Mouse (Mus musculus) heart, embryonic 14.5 days (tissue): ENCODE results near the gene Pyy. TPM values are rescaled to one million over a fixed set of nuclear protein-coding genes. Genes with fewer than 3 reads are reported as not detected.

Experiments used
- ATAC-seq: fragments of 200-750 bp; cut with Nextera tagmentation; 2 replicates; pipeline ENCODE4 v1.8.0; 2017; ENCODE audit warnings: low read depth, moderate TSS enrichment; ENCODE audit not compliant: insufficient number of reproducible peaks, insufficient read depth, low FRiP score
- H3K27ac ChIP-seq, 2 experiments: fragments of 200-500 bp in 1 of 2; fragments of 300-500 bp in 1 of 2; sonication (generic) in 1 of 2; replicated peaks in 1 of 2; 2 replicates each; pipeline ENCODE4 v1.5.1; 2012 to 2014; ENCODE audit warnings: low read depth in 2 of 2, low read length in 2 of 2, control low read depth in 1 of 2, mild to moderate bottlenecking in 1 of 2, mixed read lengths in 1 of 2; ENCODE audit not compliant: control insufficient read depth in 1 of 2, insufficient read depth in 1 of 2
- H3K27me3 ChIP-seq: fragments of 300-500 bp; sonication (generic); 2 replicates; pipeline ENCODE4 v1.6.1; 2014; ENCODE audit warnings: mild to moderate bottlenecking, low read length, control low read depth; ENCODE audit not compliant: control insufficient read depth, insufficient read depth
- H3K36me3 ChIP-seq: fragments of 300-500 bp; sonication (generic); 2 replicates; pipeline ENCODE4 v1.6.1; 2014; ENCODE audit warnings: mild to moderate bottlenecking, control low read depth, low read length, mixed read lengths; ENCODE audit not compliant: control insufficient read depth, insufficient read depth
- H3K4me1 ChIP-seq, 2 experiments: fragments of 200-500 bp in 1 of 2; fragments of 300-500 bp in 1 of 2; sonication (generic) in 1 of 2; 2 replicates each; pipeline ENCODE4 v1.6.1; 2012 to 2014; ENCODE audit warnings: low read length in 2 of 2, control low read depth in 1 of 2, mixed read lengths in 1 of 2; ENCODE audit not compliant: control insufficient read depth in 2 of 2, insufficient read depth in 2 of 2
- H3K4me2 ChIP-seq: fragments of 300-500 bp; sonication (generic); 2 replicates; pipeline ENCODE4 v1.6.1; 2014; ENCODE audit warnings: mild to moderate bottlenecking, low read length
- H3K4me3 ChIP-seq, 2 experiments: fragments of 200-500 bp in 1 of 2; fragments of 300-500 bp in 1 of 2; sonication (generic) in 1 of 2; 2 replicates each; pipeline ENCODE4 v1.5.1; 2012 to 2014; ENCODE audit warnings: low read length in 2 of 2, mild to moderate bottlenecking in 2 of 2, control low read depth in 1 of 2, low read depth in 1 of 2, moderate library complexity in 1 of 2; ENCODE audit not compliant: control insufficient read depth in 1 of 2, insufficient read depth in 1 of 2
- H3K9ac ChIP-seq: fragments of 300-500 bp; sonication (generic); 2 replicates; pipeline ENCODE4 v1.6.1; 2014; ENCODE audit warnings: mild to moderate bottlenecking, low read length
- H3K9me3 ChIP-seq: fragments of 300-500 bp; sonication (generic); 2 replicates; pipeline ENCODE4 v1.6.1; 2016; ENCODE audit warnings: low read length, control low read depth; ENCODE audit not compliant: control insufficient read depth
- WGBS: fragments of 180-500 bp; shearing (Covaris S2); extraction: QIAGEN DNeasy Blood & Tissue Kit; methylation state at CpG from one replicate; pipeline ENCODE4 v1.1.7; 2014; 5-methylcytosine and 5-hydroxymethylcytosine counted together
- polyA plus RNA-seq: library from polyadenylated mRNA; unstranded; fragments of >200 nt; fragmentation: Nextera tagmentation; extraction: Ambion mirVana; gene quantifications from 2 replicates; pipeline ENCODE4 v1.2.1, GENCODE M21; 2014

The Pyy gene
- polyA plus RNA-seq, 1 experiment from 2014 or later = not detected

GRCm38 (mm10) chr11:102144957-102145470, 37.4 kb upstream of the Pyy start:
- 24% methylated on average over 13 of the region's 13 CpGs for WGBS
- peak overlapping the region; percentile 58 for H3K9ac ChIP-seq
- ATAC-seq = no peak

GRCm38 (mm10) chr11:102142355-102142754, 34.7 kb upstream of the Pyy start:
- Histone ChIP-seq H3K4me1 (peaks cover 5 to 25% of the 10 kb centered on the region in 2 experiments; a peak in 3 of 4 replicates), H3K36me3 (no peaks in the 10 kb centered on the region), H3K27me3 (peaks cover 40% of the 10 kb centered on the region), H3K9me3 (no peaks in the 10 kb centered on the region), H3K27ac (no peak overlapping the region), H3K4me2 (no peak overlapping the region), H3K4me3 (no peak overlapping the region), H3K9ac (no peak overlapping the region)
- 68% methylated on average over 7 of the region's 7 CpGs for WGBS
- no peak for ATAC-seq

More at GRCm38 (mm10) chr11:102144957-102145470, 37.4 kb upstream of the Pyy start:
- Histone ChIP-seq H3K27ac (no peak overlapping the region), H3K4me1 (peaks cover 8 to 24% of the 10 kb centered on the region in 2 experiments; a peak in 3 of 4 replicates), H3K4me2 (peak overlapping the region; percentile 71), H3K4me3 (peak overlapping the region; percentile 38 to 41), H3K9me3 (no peaks in the 10 kb centered on the region), H3K36me3 (no peaks in the 10 kb centered on the region), H3K27me3 (peaks cover 54% of the 10 kb centered on the region)

GRCm38 (mm10) chr11:102140508-102140907, 32.9 kb upstream of the Pyy start:
- under 1% methylated on average over 5 of the region's 5 CpGs for WGBS
- Histone ChIP-seq H3K4me3 (no peak overlapping the region), H3K4me1 (peaks cover 2 to 6% of the 10 kb centered on the region in 2 experiments; a peak in 3 of 4 replicates), H3K9me3 (no peaks in the 10 kb centered on the region), H3K27me3 (peaks cover 22% of the 10 kb centered on the region), H3K36me3 (no peaks in the 10 kb centered on the region), H3K4me2 (no peak overlapping the region), H3K27ac (no peak overlapping the region), H3K9ac (no peak overlapping the region)
- no peak for ATAC-seq

- H3K36me3 ChIP-seq = no peaks in the 10 kb centered on the region
- no peak for ATAC-seq
- 1% methylated on average over 18 of the region's 18 CpGs for WGBS
These were observed 30.8 kb upstream of the Pyy start for GRCm38 (mm10) chr11:102138447-102138740.

GRCm38 (mm10) chr11:102137625-102138446, 30.2 kb upstream of the Pyy start:
- Histone ChIP-seq H3K4me2 (peak overlapping the region; percentile 60), H3K36me3 (no peaks in the 10 kb centered on the region), H3K9me3 (no peaks in the 10 kb centered on the region), H3K27me3 (peaks cover 8% of the 10 kb centered on the region; the same call in 1 of the 2 replicates), H3K4me3 (peak overlapping the region; percentile 18 to 24), H3K4me1 (peaks cover 0 to 3% of the 10 kb centered on the region in 2 experiments; a peak in 1 of 4 replicates), H3K9ac (0 out of 2 replicates have a peak overlapping the region, but pooled peaks have one; percentile 53), H3K27ac (no peak overlapping the region)
- no peak for ATAC-seq
- WGBS = 42% methylated on average over 13 of the region's 13 CpGs

More at GRCm38 (mm10) chr11:102138447-102138740, 30.8 kb upstream of the Pyy start:
- H3K4me2 ChIP-seq = peak overlapping the region; percentile 60
- peaks cover 0 to 3% of the 10 kb centered on the region in 2 experiments; a peak in 1 of 4 replicates for H3K4me1 ChIP-seq
- 0 out of 2 replicates have a peak overlapping the region, but pooled peaks have one; percentile 53 for H3K9ac ChIP-seq
- H3K4me3 ChIP-seq = peak overlapping the region; percentile 18 to 24
- no peak overlapping the region for H3K27ac ChIP-seq
- no peaks in the 10 kb centered on the region for H3K9me3 ChIP-seq
- H3K27me3 ChIP-seq = peaks cover 10% of the 10 kb centered on the region

- ATAC-seq = no peak
- Histone ChIP-seq H3K36me3 (no peaks in the 10 kb centered on the region), H3K27me3 (peaks cover 8% of the 10 kb centered on the region; the same call in 1 of the 2 replicates), H3K9ac (no peak overlapping the region), H3K4me3 (no peak overlapping the region), H3K9me3 (no peaks in the 10 kb centered on the region), H3K4me1 (peaks cover 0 to 3% of the 10 kb centered on the region in 2 experiments; a peak in 1 of 4 replicates), H3K27ac (no peak overlapping the region), H3K4me2 (no peak overlapping the region)
- WGBS = 20% methylated on average over 4 of the region's 4 CpGs
These were observed 26.9 kb upstream of the Pyy start for GRCm38 (mm10) chr11:102134516-102134915.

GRCm38 (mm10) chr11:102117386-102117785, 9.8 kb upstream of the Pyy start:
- Histone ChIP-seq H3K4me1 (no peaks in the 10 kb centered on the region), H3K4me3 (no peak overlapping the region), H3K9me3 (no peaks in the 10 kb centered on the region), H3K4me2 (no peak overlapping the region), H3K9ac (no peak overlapping the region), H3K27ac (no peak overlapping the region), H3K27me3 (0 out of 2 replicates have a peak, but pooled peaks cover 4% of the 10 kb centered on the region), H3K36me3 (no peaks in the 10 kb centered on the region)
- ATAC-seq = no peak
- WGBS = 72% methylated on average over 6 of the region's 6 CpGs
